Mouse (Mus musculus): ENCODE results near the gene Foxj3. TPM values are rescaled to one million over a fixed set of nuclear protein-coding genes. Genes with fewer than 3 reads are reported as not detected.
"Not testable (repeated sequence)": the region's sequence is repeated elsewhere in the genome, so short reads cannot be mapped to it uniquely, and the experiment has no call there.

Gene Foxj3
- polyA plus RNA-seq, 1 experiment from 2014 or later = 26.7 TPM

DNA sequence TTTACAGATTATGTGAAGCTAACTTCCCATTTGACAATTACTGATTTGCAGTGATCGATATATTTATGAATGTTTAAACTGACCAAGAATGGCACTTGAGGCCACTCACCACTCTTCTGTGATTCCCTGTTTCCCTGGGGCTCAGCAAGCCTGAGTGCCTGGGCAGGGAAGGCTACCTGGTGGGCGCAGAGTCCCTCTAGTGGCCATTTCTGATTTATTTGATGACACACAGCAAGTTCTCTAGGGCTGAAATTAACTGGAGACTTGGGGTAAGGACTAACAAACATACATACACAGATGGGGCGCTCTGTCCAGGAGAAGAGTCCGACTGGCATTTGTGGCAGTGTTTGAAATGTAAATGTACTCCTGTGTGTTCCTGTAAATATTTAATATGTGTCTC lies 91.6 kb downstream of the Foxj3 start:
- 71% methylated on average over 4 of the region's 4 CpGs for WGBS
- not testable (repeated sequence) for ATAC-seq (ENCODE audit: insufficient number of reproducible peaks, low FRiP score, low TSS enrichment, low read depth); H3K4me2 ChIP-seq; H3K9me3 ChIP-seq; H3K27me3 ChIP-seq; H3K4me3 ChIP-seq; H3K9ac ChIP-seq; H3K4me1 ChIP-seq; H3K27ac ChIP-seq
- H3K36me3 ChIP-seq = peaks cover 49% of the 10 kb centered on the region

DNA sequence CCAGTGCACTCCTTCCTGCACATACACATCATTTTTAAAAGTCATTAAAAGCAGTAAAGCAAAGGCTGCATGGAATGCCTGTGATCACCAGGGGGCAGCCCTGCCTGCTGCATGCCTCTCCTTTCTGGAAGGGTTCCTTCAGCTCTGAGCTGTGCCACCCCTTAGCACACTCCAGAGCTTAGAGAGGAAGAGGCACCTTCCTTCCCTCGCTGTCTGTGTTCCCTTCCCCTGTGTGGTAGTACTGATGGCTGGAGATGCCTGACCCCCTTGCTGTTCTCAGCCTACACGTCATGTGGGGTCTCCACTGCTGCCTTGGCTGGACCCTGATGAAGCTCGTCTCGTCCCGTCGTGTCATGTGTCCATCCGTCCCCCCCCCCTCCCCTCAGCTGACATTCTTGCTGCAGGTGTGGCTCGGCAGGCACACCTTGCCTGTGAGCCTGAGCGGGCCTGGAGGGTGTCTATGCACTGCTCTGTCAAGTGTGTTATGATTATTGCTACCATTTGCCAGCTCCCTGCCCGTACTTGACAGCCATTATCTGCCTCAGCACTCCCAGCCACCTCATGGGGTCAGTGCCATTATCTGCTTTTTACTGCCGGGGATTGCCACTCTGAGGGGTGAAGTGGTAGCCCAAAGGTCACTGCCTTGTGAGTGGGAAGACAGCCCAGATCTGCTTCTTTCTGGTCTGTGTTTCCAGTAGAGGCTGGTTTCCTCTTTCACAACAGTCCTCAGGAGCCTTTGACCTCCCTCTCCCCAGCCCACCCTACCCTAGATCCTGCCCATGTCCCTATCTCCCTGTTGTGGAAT lies 94.5 kb downstream of the Foxj3 start:
- H3K27me3 ChIP-seq = no peaks in the 10 kb centered on the region
- no peak overlapping the region for H3K9ac ChIP-seq
- H3K27ac ChIP-seq = no peak overlapping the region
- H3K4me2 ChIP-seq = no peak overlapping the region
- WGBS = 46% methylated on average over 11 of the region's 11 CpGs
- H3K4me3 ChIP-seq = no peak overlapping the region
- no peaks in the 10 kb centered on the region for H3K9me3 ChIP-seq
- peaks cover 12% of the 10 kb centered on the region; the same call in 1 of the 2 replicates for H3K4me1 ChIP-seq
- H3K36me3 ChIP-seq = peaks cover 28% of the 10 kb centered on the region
- ATAC-seq (ENCODE audit: insufficient number of reproducible peaks, low FRiP score, low TSS enrichment, low read depth) = peak; percentile 67; the same call in 1 of the 2 replicates

DNA sequence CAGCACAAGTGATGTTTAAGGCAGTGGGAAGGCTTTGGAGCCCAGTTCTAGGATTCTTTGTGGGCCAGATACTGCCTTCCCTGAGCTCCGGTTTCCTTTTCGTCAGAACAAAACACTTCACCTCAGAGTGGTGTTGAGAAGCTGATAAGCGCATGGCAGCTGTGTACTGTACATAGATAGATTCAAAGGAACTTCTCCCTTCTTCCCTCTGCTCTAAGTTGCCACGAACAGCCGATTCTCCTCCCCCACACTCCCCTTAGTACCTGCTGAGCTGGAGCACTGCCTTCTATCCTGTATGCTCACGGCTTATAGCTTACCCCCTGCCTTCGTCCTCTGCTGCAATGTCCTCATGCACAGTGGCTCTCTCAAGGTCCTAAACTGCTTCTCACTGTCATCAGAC lies 95.9 kb downstream of the Foxj3 start:
- H3K36me3 ChIP-seq = peaks cover 21% of the 10 kb centered on the region
- H3K4me1 ChIP-seq = peaks cover 12% of the 10 kb centered on the region; the same call in 1 of the 2 replicates
- no peak overlapping the region for H3K4me2 ChIP-seq
- no peaks in the 10 kb centered on the region for H3K27me3 ChIP-seq
- no peaks in the 10 kb centered on the region for H3K9me3 ChIP-seq
- H3K27ac ChIP-seq = no peak overlapping the region
- no peak overlapping the region for H3K9ac ChIP-seq
- no peak overlapping the region for H3K4me3 ChIP-seq
- ATAC-seq (ENCODE audit: insufficient number of reproducible peaks, low FRiP score, low TSS enrichment, low read depth) = no peak
- WGBS = 65% methylated on average over 7 of the region's 7 CpGs

DNA sequence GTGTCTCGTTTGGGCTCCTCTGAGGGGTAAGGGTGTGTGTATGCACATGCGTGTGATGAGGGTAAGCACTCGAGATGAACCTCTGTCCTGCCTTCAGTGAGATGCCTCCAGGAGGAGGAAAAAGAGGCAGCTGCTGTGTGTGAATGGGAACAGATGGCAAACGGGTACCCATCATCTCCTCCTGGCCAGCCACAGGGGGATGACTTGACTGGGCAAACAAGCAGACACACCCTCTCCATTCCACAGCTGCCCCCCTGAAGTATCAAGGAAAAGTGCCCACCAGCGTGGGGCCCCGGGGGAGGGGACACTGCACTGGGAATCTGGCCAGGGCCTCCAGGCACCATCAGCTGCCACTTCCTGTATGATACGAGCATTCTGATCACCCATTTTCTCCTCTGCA lies 96.5 kb downstream of the Foxj3 start:
- ATAC-seq (ENCODE audit: insufficient number of reproducible peaks, low FRiP score, low TSS enrichment, low read depth) = no peak
- WGBS = 58% methylated on average over 7 of the region's 7 CpGs
- Histone ChIP-seq H3K27ac (no peak overlapping the region; the same call in 1 of the 2 replicates), H3K36me3 (peaks cover 21% of the 10 kb centered on the region), H3K9me3 (no peaks in the 10 kb centered on the region), H3K27me3 (no peaks in the 10 kb centered on the region), H3K9ac (no peak overlapping the region), H3K4me2 (no peak overlapping the region), H3K4me3 (no peak overlapping the region), H3K4me1 (peaks cover 12% of the 10 kb centered on the region; the same call in 1 of the 2 replicates)

DNA sequence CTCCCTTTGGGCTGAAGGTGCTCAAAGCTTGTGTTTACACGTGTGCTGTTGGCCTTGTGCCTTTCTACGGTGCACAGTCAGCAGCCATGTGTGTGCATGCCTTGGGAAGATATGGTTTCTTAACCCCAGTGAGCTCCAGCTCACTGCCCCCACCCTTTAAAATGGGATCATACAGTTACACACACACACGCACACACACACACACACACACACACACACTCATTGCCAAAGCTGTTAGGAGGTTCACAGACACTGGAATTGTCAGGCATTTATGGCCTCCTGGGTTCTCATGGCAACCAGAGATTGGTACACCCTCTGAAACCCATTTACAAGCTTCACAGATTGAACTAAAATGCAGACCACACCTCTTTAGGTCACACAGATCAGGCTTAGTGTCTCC lies 97.1 kb downstream of the Foxj3 start:
- WGBS = 58% methylated on average over 3 of the region's 3 CpGs
- Histone ChIP-seq H3K4me2 (no peak overlapping the region), H3K9me3 (no peaks in the 10 kb centered on the region), H3K36me3 (peaks cover 21% of the 10 kb centered on the region), H3K4me3 (no peak overlapping the region), H3K9ac (no peak overlapping the region), H3K27ac (no peak overlapping the region), H3K4me1 (peaks cover 12% of the 10 kb centered on the region; the same call in 1 of the 2 replicates), H3K27me3 (no peaks in the 10 kb centered on the region)
- ATAC-seq (ENCODE audit: insufficient number of reproducible peaks, low FRiP score, low TSS enrichment, low read depth) = no peak

DNA sequence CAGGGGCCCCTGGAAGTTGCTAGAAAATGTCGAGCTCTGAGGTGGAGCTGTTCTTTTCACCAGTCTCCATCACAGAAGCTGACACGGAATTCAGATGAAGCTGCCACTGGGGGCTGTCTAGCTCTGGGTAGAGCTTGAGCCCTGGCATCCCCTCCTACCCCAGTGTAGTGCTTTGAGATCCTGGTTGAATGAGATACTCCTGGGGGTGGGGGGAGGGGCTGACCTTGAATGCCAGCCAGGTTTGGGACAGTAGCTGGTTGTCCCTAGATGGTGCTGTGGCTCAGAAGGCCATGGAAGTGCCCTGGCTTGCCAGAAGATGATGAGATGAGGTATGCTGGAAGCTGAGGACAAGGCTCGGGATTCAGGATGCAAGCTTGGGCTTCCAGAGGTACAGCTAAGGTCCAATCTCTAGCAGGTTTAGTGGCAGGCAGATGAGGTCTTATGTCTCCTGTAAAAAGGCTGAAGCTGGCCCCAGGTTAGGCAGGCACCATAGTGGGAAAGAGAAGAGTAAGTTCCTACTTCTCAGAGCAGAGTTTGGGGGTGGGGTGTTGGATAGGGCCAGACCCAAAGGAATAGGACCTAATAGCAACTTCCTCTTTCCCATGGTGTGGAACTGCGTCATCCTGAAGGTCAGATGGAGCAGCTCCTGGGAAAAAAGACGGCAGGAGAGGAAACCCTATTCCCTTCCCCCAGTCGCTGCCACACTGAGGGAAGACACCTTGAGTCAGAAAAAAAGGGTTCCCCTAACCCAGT lies 98.3 kb downstream of the Foxj3 start:
- Histone ChIP-seq H3K27ac (no peak overlapping the region), H3K9me3 (no peaks in the 10 kb centered on the region), H3K4me3 (no peak overlapping the region), H3K9ac (no peak overlapping the region), H3K27me3 (no peaks in the 10 kb centered on the region), H3K4me1 (peaks cover 12% of the 10 kb centered on the region; the same call in 1 of the 2 replicates), H3K4me2 (no peak overlapping the region), H3K36me3 (peaks cover 10% of the 10 kb centered on the region)
- 69% methylated on average over 6 of the region's 6 CpGs for WGBS
- no peak for ATAC-seq (ENCODE audit: insufficient number of reproducible peaks, low FRiP score, low TSS enrichment, low read depth)

DNA sequence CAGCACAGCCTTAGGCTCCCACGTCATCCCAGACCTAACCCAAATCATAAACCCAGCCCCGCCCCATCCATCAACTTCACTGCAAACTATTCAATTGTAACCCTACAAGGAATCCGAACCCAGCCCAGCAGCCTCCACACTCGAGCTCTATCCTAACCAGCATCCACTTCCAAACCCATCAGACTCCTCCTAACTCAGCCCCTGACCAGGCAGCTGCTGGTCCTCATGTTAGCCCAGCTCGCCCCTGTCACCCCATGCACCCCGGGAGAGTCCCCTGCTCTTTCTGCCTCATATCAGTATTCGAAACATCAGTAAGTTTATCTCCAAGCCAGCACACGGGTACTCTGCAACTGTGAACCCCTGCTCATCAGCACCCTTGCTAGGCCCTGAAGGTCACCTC lies 98.9 kb downstream of the Foxj3 start:
- H3K9ac ChIP-seq = no peak overlapping the region
- no peaks in the 10 kb centered on the region for H3K9me3 ChIP-seq
- 72% methylated on average over 8 of the region's 8 CpGs for WGBS
- H3K4me1 ChIP-seq = peaks cover 12% of the 10 kb centered on the region; the same call in 1 of the 2 replicates
- no peak for ATAC-seq (ENCODE audit: insufficient number of reproducible peaks, low FRiP score, low TSS enrichment, low read depth)
- no peak overlapping the region for H3K4me2 ChIP-seq
- H3K36me3 ChIP-seq = peaks cover 4% of the 10 kb centered on the region
- no peaks in the 10 kb centered on the region for H3K27me3 ChIP-seq
- no peak overlapping the region for H3K27ac ChIP-seq
- H3K4me3 ChIP-seq = no peak overlapping the region

DNA sequence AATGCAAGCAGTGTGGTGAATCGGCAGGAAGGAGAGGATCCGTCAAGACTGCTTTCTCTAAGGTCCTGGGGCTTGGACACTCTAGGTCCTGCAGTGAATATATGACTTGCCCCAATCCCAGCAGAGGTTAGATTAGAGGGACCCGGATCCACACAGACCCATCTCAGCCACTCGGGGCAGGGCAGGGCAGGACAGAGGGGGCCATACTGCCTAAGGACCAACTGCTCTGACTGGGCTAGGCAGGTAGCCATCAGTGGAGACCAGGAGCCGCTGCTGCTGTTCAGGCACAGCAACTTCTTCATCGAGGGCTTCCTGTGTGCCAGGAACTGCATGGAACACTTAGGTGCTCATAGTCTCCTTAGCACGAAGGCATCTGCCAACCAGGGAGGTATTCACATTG lies 99.9 kb downstream of the Foxj3 start:
- ATAC-seq (ENCODE audit: insufficient number of reproducible peaks, low FRiP score, low TSS enrichment, low read depth) = no peak
- WGBS = 77% methylated on average over 7 of the region's 7 CpGs
- H3K27me3 ChIP-seq = no peaks in the 10 kb centered on the region

DNA sequence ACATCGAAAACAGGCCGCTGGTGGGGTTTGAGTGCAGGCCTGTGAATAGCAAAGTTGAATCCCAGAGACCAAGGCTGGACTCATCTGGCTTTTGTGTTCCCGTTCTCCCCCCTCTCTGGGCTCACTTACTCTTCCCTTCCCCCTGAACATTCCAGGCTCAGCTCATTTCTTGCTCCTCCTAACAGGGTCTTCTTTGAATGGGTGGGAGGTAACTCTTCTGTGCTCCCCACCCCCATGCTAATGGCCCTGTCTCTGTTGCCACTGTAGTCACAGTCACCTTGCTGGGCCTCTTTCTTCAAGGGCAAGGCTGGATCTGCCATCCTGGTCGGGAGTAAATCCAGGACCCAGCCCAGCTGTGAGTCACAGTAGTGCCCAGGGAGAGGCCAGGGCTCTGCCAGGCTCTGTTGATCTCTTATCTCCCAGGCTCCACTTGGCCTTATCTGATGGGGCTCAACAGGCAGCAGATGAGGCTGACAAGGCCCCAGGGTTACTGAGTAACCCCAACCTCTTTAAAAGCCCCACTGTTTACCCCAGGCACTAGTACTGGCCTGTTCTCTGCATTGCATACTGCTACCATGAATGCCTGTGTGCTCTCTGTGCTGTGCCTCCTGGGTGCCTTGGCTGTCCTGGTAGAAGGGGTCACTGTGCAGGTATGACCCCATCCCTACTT lies 100.5 kb downstream of the Foxj3 start, which contains the start of gene Guca2a:
TSS of gene Guca2a (plus strand) at position 529 of the 670 bp plus-strand sequence.
- Histone ChIP-seq H3K4me3 (no peak within 1 kb of the TSS), H3K9me3 (no peaks in the 10 kb centered on the region), H3K27ac (no peak within 1 kb of the TSS), H3K9ac (no peak within 1 kb of the TSS), H3K4me2 (no peak within 1 kb of the TSS), H3K36me3 (no peaks in the 10 kb centered on the region), H3K4me1 (peaks cover 12% of the 10 kb centered on the region; the same call in 1 of the 2 replicates), H3K27me3 (no peaks in the 10 kb centered on the region)
- ATAC-seq (ENCODE audit: insufficient number of reproducible peaks, low FRiP score, low TSS enrichment, low read depth) = no peak
- WGBS = 67% methylated on average over 4 of the region's 4 CpGs

More for the DNA sequence above, 99.9 kb downstream of the Foxj3 start:
- H3K4me1 ChIP-seq = peaks cover 12% of the 10 kb centered on the region; the same call in 1 of the 2 replicates
- H3K4me3 ChIP-seq = no peak overlapping the region
- H3K4me2 ChIP-seq = no peak overlapping the region
- H3K27ac ChIP-seq = no peak overlapping the region
- no peaks in the 10 kb centered on the region for H3K9me3 ChIP-seq
- no peak overlapping the region for H3K9ac ChIP-seq
- no peaks in the 10 kb centered on the region for H3K36me3 ChIP-seq

DNA sequence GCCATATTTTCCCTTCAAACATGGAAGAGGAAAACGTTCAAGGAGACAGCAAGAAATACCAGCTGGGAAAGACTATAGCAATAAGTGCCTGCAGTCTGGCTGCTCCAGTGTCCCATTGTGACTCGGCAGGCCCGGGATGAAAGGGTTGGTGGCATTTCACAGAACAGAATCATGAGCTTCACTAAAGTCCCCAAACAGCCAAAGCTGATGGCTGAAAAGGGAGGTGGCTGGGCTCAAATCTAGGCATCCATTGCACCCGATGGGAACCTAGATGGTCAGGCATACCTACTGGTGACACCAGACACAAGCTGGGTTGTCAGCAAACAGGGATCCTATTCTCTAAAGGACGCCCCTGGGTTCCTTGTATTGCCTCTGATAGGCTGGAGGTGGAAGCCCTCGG lies 101.1 kb downstream of the Foxj3 start:
- H3K27ac ChIP-seq = no peak overlapping the region
- H3K4me3 ChIP-seq = no peak overlapping the region
- 87% methylated on average over 6 of the region's 6 CpGs for WGBS
- no peak overlapping the region for H3K9ac ChIP-seq
- no peaks in the 10 kb centered on the region for H3K27me3 ChIP-seq
- no peak overlapping the region for H3K4me2 ChIP-seq
- peaks cover 9% of the 10 kb centered on the region; the same call in 1 of the 2 replicates for H3K4me1 ChIP-seq
- no peaks in the 10 kb centered on the region for H3K9me3 ChIP-seq
- no peaks in the 10 kb centered on the region for H3K36me3 ChIP-seq
- ATAC-seq (ENCODE audit: insufficient number of reproducible peaks, low FRiP score, low TSS enrichment, low read depth) = no peak

DNA sequence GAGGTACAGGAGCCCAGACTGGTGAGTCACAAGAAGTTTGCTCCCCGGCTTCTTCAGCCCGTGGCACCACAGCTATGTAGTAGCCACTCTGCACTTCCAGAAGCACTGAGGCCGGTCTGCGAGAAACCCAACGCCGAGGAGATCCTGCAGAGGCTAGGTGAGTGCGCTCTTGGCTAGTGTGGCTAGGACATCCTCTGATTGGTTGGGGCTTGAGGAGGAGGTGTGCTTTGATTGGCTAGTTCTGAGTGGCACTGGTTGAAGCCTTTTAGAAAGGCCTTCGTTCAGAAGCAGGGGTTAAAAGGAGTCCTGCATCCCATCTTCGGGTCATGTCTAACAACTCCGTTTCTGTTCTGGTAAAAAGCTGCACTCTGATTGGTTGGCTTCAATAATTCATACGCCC lies 101.9 kb downstream of the Foxj3 start:
- Histone ChIP-seq H3K4me1 (peaks cover 3% of the 10 kb centered on the region; the same call in 1 of the 2 replicates), H3K9me3 (no peaks in the 10 kb centered on the region), H3K36me3 (no peaks in the 10 kb centered on the region), H3K4me3 (no peak overlapping the region), H3K27me3 (no peaks in the 10 kb centered on the region), H3K9ac (no peak overlapping the region), H3K27ac (no peak overlapping the region), H3K4me2 (no peak overlapping the region)
- 56% methylated on average over 11 of the region's 11 CpGs for WGBS
- no peak for ATAC-seq (ENCODE audit: insufficient number of reproducible peaks, low FRiP score, low TSS enrichment, low read depth)

Measured in limb, embryonic 15.5 days (tissue).